Mouse (Mus musculus): Measurements from ENCODE around the gene Arhgef12. TPM values are rescaled to one million over a fixed set of nuclear protein-coding genes. Genes with fewer than 3 reads are reported as not detected.
A peak's percentile ranks its signal among the peaks of the same experiment; 100 is the strongest.

Gene Arhgef12
- polyA plus RNA-seq (2014; fragmentation: Nextera tagmentation; extraction: Ambion mirVana), result 14.0 and 15.5 TPM in 2 replicates

GRCm38 (mm10) chr9:43107187-43107517 lies at the start of gene Arhgef12:
Gene Arhgef12, minus strand, starts transcription at chr9:43107239.
- no peaks in the 10 kb centered on the region for H3K27me3 ChIP-seq (replicated peaks; ENCODE audit: control insufficient read depth, insufficient read depth, low read length)
- no peaks in the 10 kb centered on the region for H3K9me3 ChIP-seq (ENCODE audit: control insufficient read depth, low read length)
- H3K36me3 ChIP-seq (ENCODE audit: control insufficient read depth, insufficient read depth, low read length), result peaks cover 15% of the 10 kb centered on the region
- H3K9ac ChIP-seq (ENCODE audit: low read depth, low read length), result peak within 1 kb of the TSS; percentile 96
- ATAC-seq (ENCODE audit: low read depth) (no peak), DNase-seq (ENCODE audit: low spot score) (peak; percentile 88)
- H3K27ac ChIP-seq (replicated peaks; ENCODE audit: low read depth, low read length), result peak within 1 kb of the TSS; percentile 96
- H3K4me2 ChIP-seq (ENCODE audit: low read depth, low read length), result peak within 1 kb of the TSS; percentile 83
- H3K4me3 ChIP-seq (ENCODE audit: low read depth, low read length), result peak within 1 kb of the TSS; percentile 78
- peaks cover 16% of the 10 kb centered on the region for H3K4me1 ChIP-seq (ENCODE audit: control insufficient read depth, insufficient read depth, low read length)
- WGBS, result 26% methylated on average over 10 of the region's 10 CpGs

- ATAC-seq (ENCODE audit: low read depth), result no peak
- no peak for DNase-seq (ENCODE audit: low spot score)
- Histone ChIP-seq H3K36me3 (ENCODE audit: control insufficient read depth, insufficient read depth, low read length) (no peaks in the 10 kb centered on the region), H3K27ac (replicated peaks; ENCODE audit: low read depth, low read length) (no peak overlapping the region), H3K27me3 (replicated peaks; ENCODE audit: control insufficient read depth, insufficient read depth, low read length) (no peaks in the 10 kb centered on the region), H3K4me3 (ENCODE audit: low read depth, low read length) (no peak overlapping the region), H3K4me2 (ENCODE audit: low read depth, low read length) (no peak overlapping the region), H3K9me3 (ENCODE audit: control insufficient read depth, low read length) (no peaks in the 10 kb centered on the region), H3K9ac (ENCODE audit: low read depth, low read length) (no peak overlapping the region), H3K4me1 (ENCODE audit: control insufficient read depth, insufficient read depth, low read length) (no peaks in the 10 kb centered on the region)
- WGBS, result 77% methylated on average over 6 of the region's 6 CpGs
These were observed 48.9 kb upstream of the Arhgef12 start for GRCm38 (mm10) chr9:43155960-43156359.

DNA sequence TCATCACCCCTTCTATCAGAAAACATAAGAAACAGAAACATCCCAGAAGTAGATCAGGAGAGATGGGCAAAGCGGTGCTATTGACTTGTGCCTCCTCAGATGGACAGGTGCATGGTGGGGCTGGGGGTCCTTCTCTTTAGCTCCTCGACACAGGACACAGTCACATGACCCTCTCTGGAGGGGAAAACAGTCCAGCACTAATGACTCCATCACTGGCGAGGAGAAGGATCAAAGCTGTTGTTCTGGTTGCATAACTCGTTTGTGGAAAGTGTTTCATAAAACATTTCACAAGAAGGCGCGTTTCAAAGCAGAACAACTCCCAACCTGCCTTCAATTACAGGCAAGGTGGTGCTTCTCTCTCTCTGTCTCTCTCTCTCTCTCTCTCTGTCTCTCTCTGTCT lies 44.7 kb upstream of the Arhgef12 start:
- peaks cover 3% of the 10 kb centered on the region; the same call in 1 of the 2 replicates for H3K4me1 ChIP-seq (ENCODE audit: control insufficient read depth, insufficient read depth, low read length)
- no peak for ATAC-seq (ENCODE audit: low read depth)
- WGBS, result 80% methylated on average over 6 of the region's 6 CpGs

DNA sequence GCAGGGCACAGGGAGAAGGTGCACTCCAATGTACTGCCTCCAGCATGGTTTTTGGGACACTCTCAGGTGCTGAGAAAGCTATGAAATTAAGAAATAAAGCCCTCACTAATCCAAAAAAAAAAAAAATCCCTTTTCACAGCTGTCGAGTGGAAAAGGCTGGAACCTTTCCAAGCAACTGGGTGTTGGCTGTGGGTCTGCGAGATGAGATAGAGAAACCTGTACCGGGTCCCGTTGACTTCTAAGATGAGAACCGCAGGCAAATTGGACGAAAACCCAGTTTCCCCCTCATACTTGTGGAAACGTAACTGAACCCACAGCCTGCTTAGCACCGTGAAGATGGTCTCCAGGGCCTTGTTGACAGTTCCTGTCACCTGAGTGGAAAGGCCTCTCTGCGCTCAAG lies 43.9 kb upstream of the Arhgef12 start:
- no peak overlapping the region for H3K4me2 ChIP-seq (ENCODE audit: low read depth, low read length)
- no peak; the same call in 1 of the 2 replicates for ATAC-seq (ENCODE audit: low read depth)
- H3K27me3 ChIP-seq (replicated peaks; ENCODE audit: control insufficient read depth, insufficient read depth, low read length), result no peaks in the 10 kb centered on the region
- 55% methylated on average over 9 of the region's 9 CpGs for WGBS
- H3K4me1 ChIP-seq (ENCODE audit: control insufficient read depth, insufficient read depth, low read length), result peaks cover 3% of the 10 kb centered on the region; the same call in 1 of the 2 replicates
- DNase-seq (ENCODE audit: low spot score), result peak; percentile 71
- no peaks in the 10 kb centered on the region for H3K9me3 ChIP-seq (ENCODE audit: control insufficient read depth, low read length)
- no peak overlapping the region for H3K27ac ChIP-seq (replicated peaks; ENCODE audit: low read depth, low read length)
- H3K4me3 ChIP-seq (ENCODE audit: low read depth, low read length), result no peak overlapping the region
- H3K36me3 ChIP-seq (ENCODE audit: control insufficient read depth, insufficient read depth, low read length), result no peaks in the 10 kb centered on the region
- no peak overlapping the region for H3K9ac ChIP-seq (ENCODE audit: low read depth, low read length)

More for the DNA sequence above, 44.7 kb upstream of the Arhgef12 start:
- Histone ChIP-seq H3K9me3 (ENCODE audit: control insufficient read depth, low read length) (no peaks in the 10 kb centered on the region), H3K9ac (ENCODE audit: low read depth, low read length) (no peak overlapping the region), H3K27me3 (replicated peaks; ENCODE audit: control insufficient read depth, insufficient read depth, low read length) (no peaks in the 10 kb centered on the region), H3K27ac (replicated peaks; ENCODE audit: low read depth, low read length) (no peak overlapping the region), H3K4me2 (ENCODE audit: low read depth, low read length) (no peak overlapping the region), H3K36me3 (ENCODE audit: control insufficient read depth, insufficient read depth, low read length) (no peaks in the 10 kb centered on the region), H3K4me3 (ENCODE audit: low read depth, low read length) (no peak overlapping the region)
- DNase-seq (ENCODE audit: low spot score), result no peak

- H3K27ac ChIP-seq (replicated peaks; ENCODE audit: low read depth, low read length), result no peak overlapping the region
- WGBS, result 58% methylated on average over 10 of the region's 10 CpGs
- no peaks in the 10 kb centered on the region for H3K36me3 ChIP-seq (ENCODE audit: control insufficient read depth, insufficient read depth, low read length)
- H3K4me1 ChIP-seq (ENCODE audit: control insufficient read depth, insufficient read depth, low read length), result peaks cover 3% of the 10 kb centered on the region; the same call in 1 of the 2 replicates
- H3K27me3 ChIP-seq (replicated peaks; ENCODE audit: control insufficient read depth, insufficient read depth, low read length), result no peaks in the 10 kb centered on the region
- 0 out of 2 replicates have a peak, but pooled peaks have one; percentile 55 for ATAC-seq (ENCODE audit: low read depth)
- H3K9ac ChIP-seq (ENCODE audit: low read depth, low read length), result no peak overlapping the region
- peak; percentile 72 for DNase-seq (ENCODE audit: low spot score)
- no peak overlapping the region for H3K4me3 ChIP-seq (ENCODE audit: low read depth, low read length)
- no peak overlapping the region for H3K4me2 ChIP-seq (ENCODE audit: low read depth, low read length)
- H3K9me3 ChIP-seq (ENCODE audit: control insufficient read depth, low read length), result no peaks in the 10 kb centered on the region
These were observed 43.0 kb upstream of the Arhgef12 start for GRCm38 (mm10) chr9:43150075-43150474.

DNA sequence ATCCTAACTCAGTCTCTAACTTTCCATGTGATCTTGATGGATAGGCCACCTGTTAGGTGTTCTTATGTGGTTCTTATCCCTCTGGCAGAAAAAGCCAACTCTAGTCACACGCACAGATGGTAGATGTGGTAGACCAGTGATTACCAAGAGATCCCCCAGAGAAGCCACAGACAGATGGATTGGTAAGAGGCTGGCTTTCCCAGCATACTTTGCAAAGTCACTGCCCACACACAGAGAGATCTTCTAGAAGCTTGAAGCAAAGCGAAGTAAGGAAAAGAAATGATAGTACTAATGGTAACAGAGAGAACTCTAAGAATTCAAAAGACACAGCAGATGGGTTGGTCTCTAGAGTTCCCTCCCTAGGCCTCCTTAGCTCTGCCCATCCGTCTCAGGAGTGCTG lies 42.5 kb upstream of the Arhgef12 start:
- Histone ChIP-seq H3K27ac (replicated peaks; ENCODE audit: low read depth, low read length) (no peak overlapping the region), H3K27me3 (replicated peaks; ENCODE audit: control insufficient read depth, insufficient read depth, low read length) (no peaks in the 10 kb centered on the region), H3K9me3 (ENCODE audit: control insufficient read depth, low read length) (no peaks in the 10 kb centered on the region), H3K4me3 (ENCODE audit: low read depth, low read length) (no peak overlapping the region), H3K4me1 (ENCODE audit: control insufficient read depth, insufficient read depth, low read length) (peaks cover 3% of the 10 kb centered on the region; the same call in 1 of the 2 replicates), H3K9ac (ENCODE audit: low read depth, low read length) (no peak overlapping the region), H3K36me3 (ENCODE audit: control insufficient read depth, insufficient read depth, low read length) (no peaks in the 10 kb centered on the region), H3K4me2 (ENCODE audit: low read depth, low read length) (no peak overlapping the region)
- WGBS, result 69% methylated on average over 3 of the region's 3 CpGs
- ATAC-seq (ENCODE audit: low read depth), result no peak
- no peak for DNase-seq (ENCODE audit: low spot score)

GRCm38 (mm10) chr9:43145196-43145595 lies 38.2 kb upstream of the Arhgef12 start:
- H3K4me3 ChIP-seq (ENCODE audit: low read depth, low read length), result no peak overlapping the region
- no peaks in the 10 kb centered on the region; the same call in 1 of the 2 replicates for H3K4me1 ChIP-seq (ENCODE audit: control insufficient read depth, insufficient read depth, low read length)
- ATAC-seq (ENCODE audit: low read depth), result no peak
- H3K36me3 ChIP-seq (ENCODE audit: control insufficient read depth, insufficient read depth, low read length), result no peaks in the 10 kb centered on the region
- no peaks in the 10 kb centered on the region for H3K27me3 ChIP-seq (replicated peaks; ENCODE audit: control insufficient read depth, insufficient read depth, low read length)
- no peak overlapping the region for H3K27ac ChIP-seq (replicated peaks; ENCODE audit: low read depth, low read length)
- no peaks in the 10 kb centered on the region for H3K9me3 ChIP-seq (ENCODE audit: control insufficient read depth, low read length)
- 84% methylated on average over 4 of the region's 4 CpGs for WGBS
- H3K4me2 ChIP-seq (ENCODE audit: low read depth, low read length), result no peak overlapping the region
- no peak for DNase-seq (ENCODE audit: low spot score)
- no peak overlapping the region for H3K9ac ChIP-seq (ENCODE audit: low read depth, low read length)

GRCm38 (mm10) chr9:43144206-43144810 lies 37.3 kb upstream of the Arhgef12 start:
- DNase-seq (ENCODE audit: low spot score) (peak; percentile 30), ATAC-seq (ENCODE audit: low read depth) (no peak)
- no peaks in the 10 kb centered on the region for H3K27me3 ChIP-seq (replicated peaks; ENCODE audit: control insufficient read depth, insufficient read depth, low read length)
- H3K27ac ChIP-seq (replicated peaks; ENCODE audit: low read depth, low read length), result no peak overlapping the region
- H3K4me3 ChIP-seq (ENCODE audit: low read depth, low read length), result no peak overlapping the region
- no peaks in the 10 kb centered on the region for H3K9me3 ChIP-seq (ENCODE audit: control insufficient read depth, low read length)
- no peak overlapping the region for H3K4me2 ChIP-seq (ENCODE audit: low read depth, low read length)
- WGBS, result 70% methylated on average over 12 of the region's 12 CpGs
- no peaks in the 10 kb centered on the region for H3K36me3 ChIP-seq (ENCODE audit: control insufficient read depth, insufficient read depth, low read length)
- H3K4me1 ChIP-seq (ENCODE audit: control insufficient read depth, insufficient read depth, low read length), result no peaks in the 10 kb centered on the region
- H3K9ac ChIP-seq (ENCODE audit: low read depth, low read length), result no peak overlapping the region

GRCm38 (mm10) chr9:43141839-43142238 lies 34.8 kb upstream of the Arhgef12 start:
- peak; percentile 79 for DNase-seq (ENCODE audit: low spot score)
- Histone ChIP-seq H3K4me1 (ENCODE audit: control insufficient read depth, insufficient read depth, low read length) (no peaks in the 10 kb centered on the region), H3K4me3 (ENCODE audit: low read depth, low read length) (no peak overlapping the region), H3K9me3 (ENCODE audit: control insufficient read depth, low read length) (no peaks in the 10 kb centered on the region), H3K4me2 (ENCODE audit: low read depth, low read length) (no peak overlapping the region), H3K36me3 (ENCODE audit: control insufficient read depth, insufficient read depth, low read length) (no peaks in the 10 kb centered on the region), H3K27ac (replicated peaks; ENCODE audit: low read depth, low read length) (no peak overlapping the region), H3K27me3 (replicated peaks; ENCODE audit: control insufficient read depth, insufficient read depth, low read length) (no peaks in the 10 kb centered on the region), H3K9ac (ENCODE audit: low read depth, low read length) (no peak overlapping the region)
- peak; percentile 53; the same call in 1 of the 2 replicates for ATAC-seq (ENCODE audit: low read depth)
- 6% methylated on average over 4 of the region's 4 CpGs for WGBS
